In the genomic region with DNA sequence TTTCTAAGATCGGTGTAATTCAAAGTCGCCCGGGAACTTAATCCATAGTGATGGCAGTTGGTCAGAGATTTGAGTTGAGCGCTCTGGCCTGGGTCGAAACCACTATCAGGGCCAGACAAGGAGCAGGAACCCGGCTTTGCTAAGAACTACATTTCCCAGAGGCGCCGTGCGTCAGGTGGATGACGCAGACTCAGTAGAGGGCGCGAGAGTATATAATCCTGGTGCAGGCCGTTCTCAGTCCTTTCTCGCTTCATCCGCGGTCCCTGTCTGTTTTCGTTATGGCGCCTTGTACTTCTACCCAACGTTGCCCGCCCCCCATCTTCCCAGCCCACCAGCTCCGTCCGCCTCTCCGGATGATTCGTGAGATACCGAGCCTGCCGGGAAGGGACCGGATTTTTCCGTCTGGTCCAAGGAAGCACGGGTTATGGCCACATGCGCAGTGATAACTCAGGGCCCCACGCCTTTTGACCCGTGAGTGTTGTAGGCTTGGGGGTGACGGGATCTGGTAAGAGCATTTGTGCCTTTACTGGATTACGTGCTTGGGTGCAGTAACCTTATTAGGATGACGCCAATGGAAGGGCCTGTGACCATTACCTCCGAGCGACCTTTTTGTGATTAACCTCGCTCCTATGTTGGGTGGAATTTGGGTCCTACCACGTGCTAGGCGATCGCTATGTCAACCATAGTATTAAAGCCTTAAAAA, we compare ENCODE assay signal across 8 mouse cellular contexts. TPM values are rescaled to one million over a fixed set of nuclear protein-coding genes. Genes with fewer than 3 reads are reported as not detected.
DNase-seq lines count a peak whose midpoint lies in the region; ATAC-seq and TF ChIP-seq lines count a peak whose summit lies in the region.

No protein-coding gene starts in this region.

- H3K27me3 ChIP-seq in ES-Bruce4 (ENCODE audit: control insufficient read depth, insufficient read depth, low read length, poor library complexity, severe bottlenecking) = no peaks in the 10 kb centered on the region
- no peaks in the 10 kb centered on the region for H3K27me3 ChIP-seq in forebrain, embryonic 14.5 days (replicated peaks; ENCODE audit: control insufficient read depth, insufficient read depth, low read length)

- peak overlapping the region; percentile 96 for H3K9ac ChIP-seq in ES-Bruce4 (ENCODE audit: low read depth, poor library complexity, severe bottlenecking)
- peak overlapping the region; percentile 97 for H3K9ac ChIP-seq in forebrain, embryonic 14.5 days (ENCODE audit: low read length)

- peak; percentile 95 for ATAC-seq in forebrain, embryonic 14.5 days
- ATAC-seq in neutrophil, adult 5-6 weeks (ENCODE audit: extremely low read depth, insufficient number of reproducible peaks, low FRiP score, poor library complexity, severe bottlenecking) = peak; percentile 98

- no peak for TF ChIP-seq EP300 in ES-Bruce4 (IDR thresholded peaks at IDR 0.05; ENCODE audit: insufficient read depth, low read depth, low read length)

- peak overlapping the region; percentile 94 for H3K27ac ChIP-seq in ES-Bruce4 (ENCODE audit: insufficient read depth, low read length)
- H3K27ac ChIP-seq in forebrain, embryonic 14.5 days (ENCODE audit: low read depth, low read length) = peak overlapping the region; percentile 92

- peak overlapping the region; percentile 88 for H3K4me3 ChIP-seq in ES-Bruce4 (ENCODE audit: low read depth, low read length)
- H3K4me3 ChIP-seq in forebrain, embryonic 14.5 days (ENCODE audit: low read depth, low read length) = peak overlapping the region; percentile 77
- peak overlapping the region; percentile 96 for H3K4me3 ChIP-seq in lung, adult 2 months (replicated peaks; ENCODE audit: extremely low read depth, low read depth, low read length)

- H3K36me3 ChIP-seq in ES-Bruce4 (ENCODE audit: control insufficient read depth, insufficient read depth, low read length, poor library complexity, severe bottlenecking) = peaks cover 33% of the 10 kb centered on the region
- H3K36me3 ChIP-seq in forebrain, embryonic 14.5 days (ENCODE audit: control insufficient read depth, insufficient read depth, low read length) = peaks cover 35% of the 10 kb centered on the region

- H3K4me1 ChIP-seq in ES-Bruce4 (ENCODE audit: control insufficient read depth, insufficient read depth, low read length) = no peaks in the 10 kb centered on the region
- peaks cover 7% of the 10 kb centered on the region for H3K4me1 ChIP-seq in forebrain, embryonic 14.5 days (ENCODE audit: control insufficient read depth, insufficient read depth, low read length)
- H3K4me1 ChIP-seq in lung, adult 2 months (ENCODE audit: control insufficient read depth, insufficient read depth, low read length) = peaks cover 2% of the 10 kb centered on the region; the same call in 1 of the 2 replicates

- intact Hi-C loops in heart, postnatal 25 days (cut with DNase I) = loop anchor here (2.0 kb wide), 1 partner anchor 20 kb away; a partner anchor contains a TSS

- TF ChIP-seq CTCF in ES-Bruce4 (IDR thresholded peaks at IDR 0.05; ENCODE audit: low read depth, low read length) = no peak
- TF ChIP-seq CTCF in lung, adult 2 months (IDR thresholded peaks at IDR 0.05; ENCODE audit: insufficient read depth, low read length) = no peak

- DNase-seq in cerebellum, adult 11 months = peak; percentile 86
- peak; percentile 97 for DNase-seq in forebrain, embryonic 14.5 days (ENCODE audit: low spot score)
- DNase-seq in heart, postnatal 25 days (ENCODE audit: low spot score) = peak; percentile 84
- DNase-seq in layer of hippocampus, adult 18-20 months (ENCODE audit: low spot score in 2 of 2) = peak; percentile 87 to 96
- peak; percentile 90 for DNase-seq in lung, adult 2 months
- peak; percentile 83 to 86 for DNase-seq in thymus, adult 18-20 months

- WGBS in forebrain, embryonic 14.5 days = 1% methylated on average over 41 of the region's 41 CpGs
- under 1% methylated on average over 41 of the region's 41 CpGs for WGBS in lung, adult 2 months

- H3K4me2 ChIP-seq in forebrain, embryonic 14.5 days (ENCODE audit: low read length) = peak overlapping the region; percentile 75

- H3K9me3 ChIP-seq in ES-Bruce4 (replicated peaks; ENCODE audit: control insufficient read depth, insufficient read depth, low read length, poor library complexity, severe bottlenecking) = no peaks in the 10 kb centered on the region
- no peaks in the 10 kb centered on the region for H3K9me3 ChIP-seq in forebrain, embryonic 14.5 days (replicated peaks; ENCODE audit: control insufficient read depth, low read length)

- peak; percentile 100 for TF ChIP-seq POLR2A in ES-Bruce4 (IDR thresholded peaks at IDR 0.05; ENCODE audit: insufficient read depth, low read length)
- peak; percentile 100 for TF ChIP-seq POLR2A in lung, adult 2 months (IDR thresholded peaks at IDR 0.05; ENCODE audit: borderline replicate concordance, extremely low read depth, low read depth, low read length)

RNA-seq across cellular contexts. Expression of a gene that starts 5.4 kb away (rescaled TPM):
- 0.90 TPM in 1 of 2 replicates, not detected in the other for polyA plus RNA-seq in ES-Bruce4 (2011; ENCODE audit: insufficient read depth, insufficient read length, low read depth, missing spikeins)
- polyA plus RNA-seq in forebrain, embryonic 14.5 days (2014; fragmentation: Nextera tagmentation; extraction: Ambion mirVana) = 0.30 and 0.79 TPM in 2 replicates
- 1 to 10 TPM in 1 of 2 experiments, under 1 TPM in 1; 0.57 to 1.1 TPM for total RNA-seq in heart, postnatal 25 days (2021)
- 1 to 10 TPM; 1.2 to 2.5 TPM for total RNA-seq in layer of hippocampus, adult 18-20 months (2021)
- polyA plus RNA-seq in lung, adult 2 months (2012; rRNA removed) = 1.9 and 2.0 TPM in 2 replicates
- total RNA-seq in neutrophil, adult 5-6 weeks (2017) = not detected in 2 replicates

RNA-seq across cellular contexts. Expression of a gene that starts 20.8 kb away (rescaled TPM):
- polyA plus RNA-seq in ES-Bruce4 (2011; ENCODE audit: insufficient read depth, insufficient read length, low read depth, missing spikeins) = 35.2 and 36.1 TPM in 2 replicates
- 87.3 and 97.9 TPM in 2 replicates for polyA plus RNA-seq in forebrain, embryonic 14.5 days (2014; fragmentation: Nextera tagmentation; extraction: Ambion mirVana)
- total RNA-seq in heart, postnatal 25 days (2021) = 10 to 100 TPM; 22.2 to 23.7 TPM
- 10 to 100 TPM; 21.9 to 22.0 TPM for total RNA-seq in layer of hippocampus, adult 18-20 months (2021)
- 16.4 and 17.8 TPM in 2 replicates for polyA plus RNA-seq in lung, adult 2 months (2012; rRNA removed)
- total RNA-seq in neutrophil, adult 5-6 weeks (2017) = 24.9 and 29.7 TPM in 2 replicates

RNA-seq across cellular contexts. Expression of a gene that starts 34.4 kb away (rescaled TPM):
- polyA plus RNA-seq in ES-Bruce4 (2011; ENCODE audit: insufficient read depth, insufficient read length, low read depth, missing spikeins) = 34.3 and 35.2 TPM in 2 replicates
- polyA plus RNA-seq in forebrain, embryonic 14.5 days (2014; fragmentation: Nextera tagmentation; extraction: Ambion mirVana) = 45.3 and 51.8 TPM in 2 replicates
- 10 to 100 TPM; 30.2 TPM for total RNA-seq in heart, postnatal 25 days (2021)
- total RNA-seq in layer of hippocampus, adult 18-20 months (2021) = 10 to 100 TPM; 25.1 to 26.7 TPM
- polyA plus RNA-seq in lung, adult 2 months (2012; rRNA removed) = 5.0 and 10.3 TPM in 2 replicates
- 28.3 and 47.9 TPM in 2 replicates for total RNA-seq in neutrophil, adult 5-6 weeks (2017)

RNA-seq across cellular contexts. Expression of a gene that starts 44.8 kb away (rescaled TPM):
- polyA plus RNA-seq in ES-Bruce4 (2011; ENCODE audit: insufficient read depth, insufficient read length, low read depth, missing spikeins) = 78.8 and 83.1 TPM in 2 replicates
- polyA plus RNA-seq in forebrain, embryonic 14.5 days (2014; fragmentation: Nextera tagmentation; extraction: Ambion mirVana) = 42.2 and 42.4 TPM in 2 replicates
- total RNA-seq in heart, postnatal 25 days (2021) = 1 to 10 TPM; 8.6 to 8.9 TPM
- total RNA-seq in layer of hippocampus, adult 18-20 months (2021) = 10 to 100 TPM in 1 of 2 experiments, 1 to 10 TPM in 1; 9.8 to 12.3 TPM
- 3.9 and 5.3 TPM in 2 replicates for polyA plus RNA-seq in lung, adult 2 months (2012; rRNA removed)
- total RNA-seq in neutrophil, adult 5-6 weeks (2017) = 3.3 and 7.9 TPM in 2 replicates

RNA-seq across cellular contexts. Expression of a gene that starts 47.2 kb away (rescaled TPM):
- polyA plus RNA-seq in ES-Bruce4 (2011; ENCODE audit: insufficient read depth, insufficient read length, low read depth, missing spikeins) = 23.8 and 25.9 TPM in 2 replicates
- 26.6 and 38.3 TPM in 2 replicates for polyA plus RNA-seq in forebrain, embryonic 14.5 days (2014; fragmentation: Nextera tagmentation; extraction: Ambion mirVana)
- total RNA-seq in heart, postnatal 25 days (2021) = 10 to 100 TPM; 10.5 to 11.5 TPM
- 10 to 100 TPM; 21.4 to 23.4 TPM for total RNA-seq in layer of hippocampus, adult 18-20 months (2021)
- polyA plus RNA-seq in lung, adult 2 months (2012; rRNA removed) = 13.8 and 16.9 TPM in 2 replicates
- 29.1 and 37.3 TPM in 2 replicates for total RNA-seq in neutrophil, adult 5-6 weeks (2017)

Comparison
In these comparisons a context has a peak if more than half of its experiments do, and no peak if none do; other contexts are left out.
1. Peak in every context shown above with its lines: DNase-seq, ATAC-seq, H3K4me3 ChIP-seq and H3K27ac ChIP-seq.